Mouse (Mus musculus): Measurements from ENCODE around the gene Mta1.

Gene Mta1

DNA sequence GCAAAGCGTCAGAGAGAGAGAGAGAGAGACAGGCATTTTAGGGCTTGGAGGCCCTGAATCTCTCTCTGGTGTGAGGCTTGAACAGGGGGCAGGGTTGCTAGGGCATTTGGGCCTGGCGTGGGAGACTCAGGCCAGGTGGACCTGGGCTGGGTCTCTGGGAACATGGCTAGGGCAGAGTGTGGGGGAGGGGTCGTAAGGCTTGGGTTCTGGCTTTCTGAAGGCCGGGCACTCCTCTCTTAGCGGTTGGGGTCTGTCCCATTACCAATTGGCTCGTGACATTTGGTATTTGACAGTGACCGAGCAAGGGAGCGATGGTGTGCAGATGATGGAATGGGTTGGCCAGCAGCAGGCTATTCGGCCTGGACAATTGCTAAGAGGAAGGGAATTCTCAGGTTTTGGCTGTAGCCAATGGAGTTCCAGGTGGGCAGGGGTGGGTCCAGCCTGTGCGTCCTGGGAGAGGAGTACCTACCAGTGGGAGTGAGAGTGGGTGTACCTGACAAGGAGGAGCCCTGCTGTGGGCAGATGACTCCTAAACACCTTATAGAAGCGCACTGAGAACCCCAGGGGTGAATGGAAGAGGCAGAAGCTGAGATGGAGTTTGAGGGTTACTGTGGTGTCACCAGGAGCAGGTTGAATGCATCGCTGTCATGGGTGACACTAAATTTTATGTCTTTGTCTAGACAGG lies 88.4 kb downstream of the Mta1 start:
- no peak for DNase-seq (ENCODE audit: low spot score)
